Mouse (Mus musculus) kidney, postnatal 4 days (tissue): ENCODE measurements at regions not wholly inside any gene's neighbourhood (a gene's known extent, or its start where the extent isn't known, plus 50 kb on each side); places are given as distances from the start of the nearest gene placed in this dataset.

ENCODE experiments used
- DNase-seq, 2 experiments: peaks; one replicate each; pipeline ENCODE4 v3.0.0; 2021; ENCODE audit warnings: mixed read lengths in 2 of 2

GRCm38 (mm10) chr12:95937705-95938104 lies 245.7 kb downstream of the Flrt2 start:
- DNase-seq, result no peak

DNA sequence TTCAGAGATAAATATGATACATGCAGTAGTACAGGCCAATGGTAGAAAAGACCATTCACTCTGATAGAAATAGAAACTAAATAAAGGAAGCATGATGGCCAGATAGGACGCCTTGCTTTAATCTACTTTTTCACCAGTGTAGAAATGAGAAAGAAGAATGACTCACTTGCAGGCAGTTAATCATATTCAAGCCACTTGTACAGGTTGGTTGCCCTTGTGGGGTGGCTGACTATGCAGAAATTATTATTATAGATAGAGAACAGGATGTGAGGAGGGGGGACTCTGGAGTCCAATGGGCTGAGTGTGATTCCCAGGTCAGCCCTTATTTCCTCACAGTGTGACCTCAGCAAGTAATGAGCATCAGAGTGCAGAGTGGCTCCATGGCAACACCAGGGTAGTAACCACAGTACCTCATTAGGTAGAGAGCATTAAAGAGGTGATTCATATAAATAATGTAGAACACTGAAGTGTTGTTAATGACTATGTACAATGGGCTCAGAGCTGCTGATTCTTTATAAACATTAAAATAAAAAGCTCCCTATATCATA lies 248.5 kb downstream of the Flrt2 start:
- no peak for DNase-seq

DNA sequence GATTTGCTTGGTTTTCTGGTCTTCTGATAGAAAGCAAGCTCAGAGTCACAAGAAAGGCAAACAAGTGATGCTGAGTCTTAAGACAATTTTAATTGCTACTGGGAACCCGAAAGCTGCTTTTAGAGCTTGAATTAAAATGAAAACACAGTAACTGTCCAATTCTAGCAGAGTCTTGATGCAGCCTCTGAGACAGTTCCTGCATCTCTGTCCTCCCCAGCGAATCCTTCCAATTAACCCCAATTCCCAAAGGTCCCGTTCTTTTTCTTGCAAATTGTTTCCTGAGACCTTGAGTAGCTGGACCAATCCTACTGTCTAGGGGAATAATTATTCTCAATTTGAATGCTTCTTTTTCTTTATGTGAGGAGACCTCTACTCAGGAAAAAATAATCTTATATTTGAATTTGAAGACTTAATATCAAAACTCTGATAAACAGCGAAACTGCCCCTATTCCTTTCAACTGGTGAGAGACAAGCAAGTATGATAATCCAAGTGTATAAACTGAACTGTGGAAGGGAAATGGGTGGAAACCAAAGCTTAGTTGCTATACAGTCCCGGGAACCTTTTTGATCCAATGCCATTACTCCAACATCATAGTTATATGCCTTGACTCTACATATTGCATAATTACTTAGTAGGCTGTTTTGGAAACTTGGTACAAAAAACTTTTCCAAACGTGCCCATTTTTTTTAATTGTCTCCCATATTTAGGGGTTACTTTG lies 267.9 kb downstream of the Flrt2 start:
- no peak for DNase-seq

- DNase-seq, result no peak
These were observed 268.5 kb downstream of the Flrt2 start for GRCm38 (mm10) chr12:95960505-95960871.

GRCm38 (mm10) chr12:95962817-95963216 lies 270.8 kb downstream of the Flrt2 start:
- peak; percentile 2 to 12 for DNase-seq

- no peak for DNase-seq
These were observed 296.8 kb downstream of the Flrt2 start for GRCm38 (mm10) chr12:95988669-95989288.

GRCm38 (mm10) chr12:95994963-95995362 lies 302.9 kb downstream of the Flrt2 start:
- DNase-seq, result no peak

- DNase-seq, result no peak
These were observed 338.2 kb downstream of the Flrt2 start for GRCm38 (mm10) chr12:96030180-96030579.

DNA sequence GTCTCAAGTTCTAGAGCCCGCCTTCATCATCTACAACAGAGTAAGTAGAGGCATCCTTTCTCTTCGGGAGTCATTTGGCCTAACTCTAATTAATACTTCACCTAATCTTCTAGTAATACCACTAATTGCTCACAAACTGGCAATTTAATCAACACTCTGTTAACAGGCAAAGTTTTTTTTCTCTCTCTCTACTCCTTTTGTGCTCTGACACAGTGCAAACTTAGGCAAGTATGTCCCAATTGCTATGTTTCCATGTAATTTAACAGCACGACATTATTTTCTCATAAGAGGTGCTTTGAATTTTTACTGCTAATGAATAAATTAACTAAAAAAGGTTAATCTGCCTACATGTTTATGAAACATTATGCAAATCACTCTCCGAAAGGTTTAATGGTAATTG lies 383.3 kb downstream of the Flrt2 start:
- no peak for DNase-seq

DNA sequence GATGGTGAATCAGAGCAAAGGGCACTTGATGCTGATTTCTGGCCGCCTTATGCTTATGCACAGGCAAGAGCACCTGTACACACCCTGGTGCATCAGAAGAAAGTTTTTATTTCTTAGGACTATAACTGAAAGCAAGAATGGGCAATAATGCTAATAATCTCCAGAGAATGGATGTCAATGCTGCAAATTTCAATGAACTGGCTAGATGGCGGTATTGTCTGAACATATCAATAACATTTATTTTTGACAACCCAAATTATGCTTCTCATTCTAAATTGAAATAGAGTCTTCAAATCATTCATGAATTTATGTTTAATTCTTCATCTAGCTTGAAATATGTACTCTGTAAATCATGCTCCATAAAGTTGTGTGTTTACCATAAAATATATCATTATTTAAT lies 399.0 kb downstream of the Flrt2 start:
- no peak for DNase-seq

GRCm38 (mm10) chr12:96106254-96106653 lies 414.2 kb downstream of the Flrt2 start:
- DNase-seq, result no peak

DNA sequence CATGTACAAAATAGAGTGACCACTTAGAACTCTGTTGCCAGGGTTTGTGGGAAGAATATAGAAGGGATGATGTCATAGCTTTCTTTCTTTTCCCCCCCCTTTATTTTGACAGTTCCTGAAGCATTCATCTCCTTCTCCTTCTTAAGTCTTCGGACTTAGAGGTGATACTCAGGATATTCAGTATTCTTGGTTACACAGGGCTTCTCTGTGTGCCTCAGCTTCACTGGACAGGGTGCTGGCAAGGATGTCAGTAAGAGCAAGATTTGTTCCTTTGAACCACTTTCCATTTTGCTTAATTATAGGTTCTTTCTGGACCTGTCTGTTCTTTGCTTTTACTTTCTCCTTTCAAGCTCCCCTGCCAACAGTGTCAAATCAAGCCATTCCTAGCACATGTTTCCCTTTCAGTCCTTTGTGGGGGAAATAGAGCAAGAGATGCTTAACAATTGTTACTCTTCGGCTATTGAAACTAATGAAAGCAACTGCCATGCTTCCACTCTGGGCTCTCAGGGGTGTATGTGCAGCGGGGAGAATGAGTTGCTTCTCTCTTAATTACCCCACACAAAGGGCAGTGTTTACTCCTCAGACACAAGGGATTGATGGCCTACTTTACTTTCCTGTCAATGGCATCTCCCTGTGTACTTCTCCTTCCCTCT lies 422.8 kb downstream of the Flrt2 start:
- no peak for DNase-seq

DNA sequence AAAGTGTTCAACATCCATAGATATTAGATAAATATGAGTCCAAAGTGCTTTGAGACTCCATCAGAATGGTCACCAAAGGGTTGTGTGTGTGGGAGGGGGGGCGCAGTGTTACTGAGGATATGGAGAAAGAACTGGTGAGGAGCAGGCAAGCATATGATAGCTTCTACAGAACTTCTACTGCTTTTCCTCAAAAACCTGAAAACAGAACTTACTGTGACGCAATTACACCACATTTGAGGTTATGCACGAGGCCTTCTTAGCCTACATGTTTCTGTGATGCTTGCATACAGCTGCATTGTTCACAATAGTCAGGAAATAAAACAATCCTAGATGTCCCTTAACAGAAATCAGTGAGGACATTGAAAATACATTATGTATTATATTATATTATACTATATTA lies 425.5 kb downstream of the Flrt2 start:
- DNase-seq, result no peak

DNA sequence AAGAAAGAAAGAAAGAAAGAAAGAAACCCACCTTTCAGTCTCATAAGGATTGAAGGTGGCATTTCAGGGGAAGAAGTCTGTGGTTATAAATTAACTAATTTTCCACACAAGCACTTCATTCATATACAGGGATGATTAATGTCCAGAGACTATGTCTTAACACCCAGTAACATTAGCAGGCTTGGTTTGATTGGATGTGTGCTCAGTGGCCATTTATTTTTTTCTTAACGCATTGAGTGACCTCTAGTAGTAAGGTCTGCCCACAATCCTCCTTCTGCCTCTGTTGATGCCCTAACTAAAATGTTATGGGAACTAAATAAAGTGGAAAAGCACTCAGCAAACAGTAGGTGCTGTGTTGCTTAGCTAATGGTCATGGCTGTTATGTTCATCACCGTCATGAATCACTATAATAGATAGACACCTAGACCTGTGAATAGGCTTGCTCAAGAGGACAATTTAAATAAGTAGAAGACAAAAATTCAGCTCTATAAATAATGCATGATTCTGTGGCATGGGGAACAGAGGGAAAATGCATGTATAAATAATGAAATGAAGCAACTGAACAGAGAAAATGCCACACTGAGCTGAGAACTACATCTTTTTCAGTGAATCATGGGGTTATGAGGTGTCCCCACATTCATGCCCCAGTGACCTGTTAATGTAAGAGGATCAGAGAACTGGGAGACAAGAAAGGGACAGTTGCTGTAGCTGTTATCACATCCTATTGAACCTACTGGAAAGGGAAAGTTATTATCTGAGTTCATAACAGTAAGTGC lies 432.3 kb downstream of the Flrt2 start:
- DNase-seq, result no peak

DNA sequence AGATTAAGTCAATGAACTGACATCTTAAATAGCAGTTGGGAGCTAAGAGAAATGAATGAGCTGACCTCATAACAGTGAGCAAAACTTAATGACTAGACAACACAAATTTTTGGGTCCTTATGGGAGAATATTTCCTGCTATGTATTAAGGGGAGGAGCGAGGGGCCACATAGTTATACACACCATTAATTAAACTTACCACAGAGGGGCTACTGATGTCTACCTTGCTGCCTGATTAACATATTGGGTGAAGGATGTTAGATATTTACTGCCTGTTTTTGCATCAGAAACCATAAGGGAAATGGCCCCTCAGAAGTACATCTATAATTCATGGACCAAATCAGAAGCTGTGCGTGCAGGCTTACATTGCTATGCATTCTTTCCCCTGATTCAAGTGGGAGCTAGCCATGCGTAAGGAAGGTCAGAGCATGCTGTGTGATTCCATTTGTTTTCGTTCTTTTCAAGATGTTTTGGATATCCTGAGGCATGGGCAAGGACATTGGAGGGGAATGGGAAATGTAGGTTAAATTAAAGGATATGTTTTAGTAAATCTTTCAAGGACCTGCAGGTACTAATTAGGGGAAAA lies 437.9 kb downstream of the Flrt2 start:
- DNase-seq, result no peak

DNA sequence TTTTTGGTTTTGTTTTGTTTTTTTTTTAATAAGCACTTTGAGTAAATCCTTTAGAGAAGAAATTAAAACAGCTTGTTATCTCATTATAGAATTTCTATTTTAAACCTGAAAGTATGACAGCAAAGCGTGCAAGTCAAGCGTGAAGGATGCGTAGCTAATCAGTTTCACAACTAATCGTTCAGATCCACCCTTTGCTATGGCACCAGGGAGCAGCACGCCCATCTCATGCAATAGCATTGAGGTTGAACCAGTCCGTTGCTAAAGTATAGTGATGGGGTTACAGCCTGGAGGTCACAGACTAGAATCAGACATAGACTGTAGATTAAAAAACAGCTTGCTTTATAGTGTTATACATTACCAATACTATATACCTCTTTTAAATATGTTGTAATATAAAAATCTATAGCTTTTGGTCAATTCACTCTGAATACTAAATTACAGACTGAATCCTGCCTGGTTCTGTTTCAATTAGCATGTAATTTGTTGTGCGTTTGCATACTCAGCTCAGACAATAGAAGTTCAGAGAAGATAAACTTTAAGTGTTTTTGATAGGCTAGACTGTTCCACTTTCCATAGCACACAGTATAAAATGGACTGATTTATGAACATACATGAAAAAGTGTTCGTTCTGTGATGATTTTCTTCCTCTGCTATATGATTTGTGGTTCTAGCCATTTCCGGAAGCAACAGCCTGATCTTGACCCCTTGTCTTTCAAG lies 438.9 kb downstream of the Flrt2 start:
- DNase-seq, result no peak

GRCm38 (mm10) chr12:96134136-96134535 lies 442.1 kb downstream of the Flrt2 start:
- no peak for DNase-seq

- DNase-seq, result no peak
These were observed 449.7 kb downstream of the Flrt2 start for GRCm38 (mm10) chr12:96141748-96142147.

- DNase-seq, result no peak
These were observed 462.1 kb downstream of the Flrt2 start for GRCm38 (mm10) chr12:96154095-96154494.

DNA sequence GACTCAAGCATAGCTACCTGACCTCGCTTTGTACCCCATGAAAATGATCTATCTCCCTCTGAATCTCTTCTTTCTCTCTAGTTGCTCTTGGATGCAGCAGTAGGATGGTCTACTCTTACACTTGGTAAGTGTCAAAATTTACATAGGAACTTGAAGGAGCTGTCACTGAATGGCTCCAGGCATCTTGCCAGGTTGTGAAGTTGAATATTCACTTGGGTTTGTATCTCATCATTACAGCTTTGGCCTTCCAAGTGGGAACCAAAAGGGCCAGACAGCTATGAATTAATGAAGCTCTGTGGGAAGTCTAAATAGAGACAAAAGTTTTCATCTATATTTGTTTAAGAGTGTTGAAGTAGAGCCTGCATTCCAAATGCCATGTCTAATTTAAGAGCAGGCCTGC lies 475.5 kb downstream of the Flrt2 start:
- DNase-seq, result peak; percentile 8 to 12

GRCm38 (mm10) chr12:96198928-96199327 lies 506.9 kb downstream of the Flrt2 start:
- no peak for DNase-seq

DNA sequence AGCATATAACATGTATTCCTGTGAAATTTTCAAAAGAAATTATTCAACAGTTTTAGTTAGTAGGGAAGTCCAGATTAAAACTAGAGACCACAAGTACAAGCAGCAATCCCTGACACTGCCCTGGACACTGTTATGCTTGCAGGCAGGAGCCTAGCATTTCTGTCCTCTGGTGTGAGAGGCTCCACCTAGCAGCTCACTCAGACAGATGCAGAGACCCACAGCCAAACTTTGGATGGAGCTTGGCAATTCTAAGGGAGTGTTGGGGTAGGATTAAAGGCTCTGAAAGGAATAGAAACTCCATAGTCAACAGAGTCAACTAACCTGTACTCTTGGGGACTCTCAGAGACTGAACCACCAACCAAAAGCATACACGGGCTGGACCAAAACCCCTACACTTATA lies 509.8 kb downstream of the Flrt2 start:
- DNase-seq, result no peak
